Mouse (Mus musculus) T-cell, adult 2 months (primary cell): ENCODE data around the gene Atp8b2.

Source experiments
- DNase-seq: peaks from one replicate; pipeline ENCODE4 v3.0.0; 2022; ENCODE audit warnings: low spot score

The Atp8b2 gene

DNA sequence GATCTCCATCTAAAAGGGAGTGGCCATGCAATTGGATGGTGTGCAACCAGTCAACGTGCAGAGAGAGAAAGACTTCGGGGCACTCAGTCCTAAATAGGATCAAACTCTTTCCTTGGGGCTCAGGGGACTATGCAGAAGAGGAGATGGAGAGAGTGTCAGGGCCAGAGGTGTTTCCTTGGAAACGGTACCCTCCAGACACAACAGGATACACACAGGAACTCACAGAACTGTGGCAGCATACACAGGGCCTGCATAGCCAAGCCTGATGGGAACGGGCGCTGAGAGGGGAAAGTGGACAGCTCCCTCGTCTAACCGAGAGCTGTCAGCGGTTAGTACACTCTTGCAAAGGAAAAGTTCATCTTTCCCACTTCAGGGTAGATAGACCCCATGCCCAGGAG lies 63.8 kb downstream of the Atp8b2 start:
- DNase-seq, result no peak

DNA sequence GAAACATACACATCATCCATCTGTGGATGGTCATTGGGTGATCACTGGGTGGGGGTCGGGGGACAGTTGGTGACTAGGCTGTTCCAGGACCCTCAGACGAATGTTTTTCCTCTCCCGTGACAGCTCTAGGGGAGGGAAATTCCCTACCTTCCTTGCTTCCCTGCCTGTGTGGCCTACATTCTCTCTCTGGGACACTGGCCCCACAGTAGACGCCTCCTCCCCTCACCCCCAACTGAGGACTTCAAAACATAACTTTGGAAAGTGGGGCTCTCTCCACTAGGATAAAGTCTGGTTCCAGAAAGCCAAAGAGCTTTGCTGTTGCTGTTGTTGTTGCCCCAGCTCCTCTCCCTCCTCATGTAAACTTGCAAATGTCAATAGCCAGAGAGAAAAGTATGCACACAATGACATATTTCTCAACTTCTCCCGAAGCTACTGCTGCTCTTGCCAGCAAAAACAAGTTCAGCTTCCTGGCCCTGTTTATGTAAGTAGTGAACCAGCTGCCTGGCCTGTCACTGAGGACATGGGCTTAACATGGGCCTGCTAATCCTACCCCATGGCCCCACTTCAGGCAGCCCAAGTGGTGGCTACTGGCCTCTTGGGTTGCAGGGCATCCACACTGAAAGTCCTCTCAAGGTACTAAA lies 64.3 kb downstream of the Atp8b2 start:
- no peak for DNase-seq

DNA sequence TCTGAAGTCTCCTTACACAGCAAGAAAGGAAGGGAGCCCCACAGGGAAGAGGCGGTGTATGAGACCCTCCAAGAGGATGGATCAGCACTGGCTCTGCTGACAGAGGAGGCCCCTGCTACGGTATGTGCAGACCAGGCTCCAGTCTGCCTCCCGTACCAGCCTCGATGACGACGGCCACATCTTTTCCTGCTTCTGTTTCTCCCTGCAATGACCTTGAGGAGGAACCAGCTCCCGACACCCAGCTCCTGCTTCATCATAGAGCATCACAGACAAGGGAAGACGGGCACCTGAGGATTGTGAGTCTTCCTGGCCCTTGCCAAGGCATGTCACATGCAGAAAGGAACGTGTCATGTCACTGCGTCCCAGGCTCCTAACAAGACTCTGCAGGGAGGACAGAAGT lies 65.3 kb downstream of the Atp8b2 start:
- no peak for DNase-seq

DNA sequence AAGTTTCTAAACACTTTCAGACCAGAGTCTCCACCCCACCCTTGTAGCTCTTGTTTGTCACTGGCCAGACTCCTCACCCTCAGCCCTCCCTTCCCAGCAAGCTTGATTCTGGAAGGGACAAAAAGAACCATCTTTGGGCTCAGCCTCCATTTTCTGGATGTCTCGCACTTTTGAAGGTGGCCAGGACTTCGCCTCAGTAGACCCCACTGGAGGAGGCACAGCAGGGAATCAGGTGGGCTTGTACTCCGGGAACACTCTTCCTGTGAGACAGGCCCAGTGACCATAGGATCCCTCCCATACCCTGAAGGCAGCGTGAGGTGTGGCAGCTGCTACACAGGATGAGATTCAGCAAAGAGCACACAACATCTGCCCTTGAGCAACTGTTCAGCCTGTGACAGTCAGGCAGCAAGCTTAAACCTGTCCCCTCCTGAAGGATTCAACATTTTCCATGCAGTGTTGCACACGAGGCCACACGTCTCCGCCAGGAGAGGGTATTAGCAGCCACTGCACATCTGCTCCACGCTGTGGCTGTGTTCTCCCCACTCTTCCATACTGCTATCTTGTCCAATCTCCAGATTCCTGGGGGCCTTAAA lies 66.0 kb downstream of the Atp8b2 start:
- DNase-seq, result no peak

DNA sequence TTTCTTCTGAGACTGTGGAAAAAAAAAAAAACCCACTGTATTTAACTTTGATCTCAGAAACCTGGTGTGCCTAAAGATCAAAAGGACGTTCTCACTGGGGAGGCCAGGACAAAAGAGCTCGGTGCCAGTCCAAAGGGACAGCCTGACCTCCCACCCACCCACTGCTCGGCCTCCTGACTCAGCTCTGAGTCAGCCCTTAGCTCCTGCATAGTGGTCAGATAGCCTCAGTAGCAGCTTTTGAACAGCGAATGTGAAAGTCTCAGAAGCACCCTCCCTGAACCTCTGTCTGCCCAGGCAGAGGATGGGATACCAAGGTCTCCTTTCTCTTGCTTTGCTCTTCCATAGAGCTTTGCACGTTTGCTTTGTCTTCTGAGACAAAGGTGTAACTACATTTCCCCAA lies 66.7 kb downstream of the Atp8b2 start:
- no peak for DNase-seq

DNA sequence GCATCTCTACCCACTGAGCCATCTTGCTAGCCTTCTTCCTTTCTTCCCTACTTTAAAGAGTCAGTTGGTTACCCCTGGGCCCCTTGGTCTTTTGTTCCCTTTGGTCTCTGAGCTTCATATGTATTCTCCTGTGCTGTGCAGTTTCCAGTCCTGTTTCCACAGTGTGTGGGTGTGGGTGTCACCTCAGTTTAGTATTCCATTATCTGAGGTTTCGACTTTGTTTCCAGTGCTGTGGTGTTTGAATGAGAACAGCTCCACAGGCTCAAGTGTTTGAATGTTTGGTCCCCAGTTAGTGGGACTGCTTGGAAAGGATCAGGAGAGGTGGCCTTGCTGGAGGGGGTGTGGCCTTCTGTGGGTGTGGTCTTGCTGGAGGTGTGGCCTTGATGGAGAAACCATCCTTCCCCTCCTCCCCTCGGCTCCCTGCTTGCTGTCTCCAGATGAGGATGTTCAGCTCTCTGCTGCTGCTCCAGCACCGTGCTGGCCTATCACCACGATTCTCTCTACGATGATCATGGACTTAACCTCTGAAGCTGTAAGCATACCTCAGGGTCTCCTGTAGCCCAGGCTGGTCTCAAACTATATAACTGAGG lies 70.7 kb downstream of the Atp8b2 start:
- no peak for DNase-seq

DNA sequence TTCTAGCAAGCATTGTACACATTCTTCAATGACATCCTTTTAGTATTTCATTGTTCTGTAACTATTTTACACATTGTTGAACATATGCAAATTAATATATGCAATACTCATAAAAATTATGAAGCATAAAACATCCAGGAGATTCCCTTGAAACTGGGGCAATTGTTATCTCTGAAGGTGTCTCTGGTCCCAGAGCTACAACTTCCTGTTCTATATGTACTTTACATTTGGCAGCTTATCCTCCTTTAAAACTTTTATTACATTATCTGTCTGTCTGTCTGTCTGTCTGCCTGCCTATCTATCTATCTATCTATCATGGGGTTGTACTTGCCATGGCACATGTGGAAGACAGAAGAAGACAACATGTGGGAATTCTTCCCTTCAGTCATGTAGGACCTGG lies 71.6 kb downstream of the Atp8b2 start:
- DNase-seq, result no peak

DNA sequence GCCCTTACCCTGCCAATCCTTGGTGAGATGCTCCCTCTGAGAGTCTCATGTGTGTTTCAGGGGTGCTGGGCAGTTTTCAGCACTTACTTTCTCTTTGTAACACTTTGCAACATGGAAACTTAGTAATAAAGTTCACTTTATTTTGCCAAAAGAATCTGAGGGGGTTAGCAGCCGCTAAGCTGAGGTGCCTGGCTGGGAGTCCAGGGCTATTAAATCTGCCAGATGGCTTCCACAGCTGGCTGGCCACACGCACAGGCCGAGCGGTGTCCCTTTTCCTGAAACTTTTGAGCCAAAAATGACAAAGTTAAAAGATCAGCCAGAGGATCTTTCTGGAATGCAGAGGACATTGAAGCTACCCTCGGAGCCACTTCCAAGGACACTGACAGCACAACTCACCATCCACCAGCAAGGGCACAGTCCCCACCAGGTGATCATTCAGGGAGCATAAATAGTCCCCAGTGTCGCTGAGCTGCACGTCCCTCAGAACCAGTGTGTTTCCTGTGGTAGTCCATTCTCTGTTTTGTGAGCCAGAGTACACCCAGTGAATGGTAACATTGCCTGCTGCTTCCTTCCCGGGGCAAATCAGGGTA lies 73.4 kb downstream of the Atp8b2 start:
- DNase-seq, result no peak
